Mouse (Mus musculus) hindbrain, embryonic 13.5 days (tissue): Measurements from ENCODE around the gene Apc2. TPM values are rescaled to one million over a fixed set of nuclear protein-coding genes. Genes with fewer than 3 reads are reported as not detected.
A peak's percentile ranks its signal among the peaks of the same experiment; 100 is the strongest.

ENCODE experiments used
- ATAC-seq: fragments of 200-750 bp; cut with Nextera tagmentation; 2 replicates; pipeline ENCODE4 v1.8.0; 2017; ENCODE audit warnings: moderate TSS enrichment; ENCODE audit not compliant: low FRiP score
- H3K27ac ChIP-seq: fragments of 300-500 bp; sonication (generic); 2 replicates; pipeline ENCODE4 v1.5.1; 2015; ENCODE audit warnings: inconsistent platforms, mild to moderate bottlenecking, moderate library complexity
- H3K27me3 ChIP-seq: fragments of 300-500 bp; sonication (generic); 2 replicates; pipeline ENCODE4 v1.6.1; 2015; ENCODE audit warnings: mild to moderate bottlenecking, inconsistent platforms
- H3K36me3 ChIP-seq: fragments of 300-500 bp; sonication (generic); 2 replicates; pipeline ENCODE4 v1.6.1; 2015; ENCODE audit warnings: mild to moderate bottlenecking, inconsistent platforms
- H3K4me1 ChIP-seq: fragments of 300-500 bp; sonication (generic); replicated peaks from 2 replicates; pipeline ENCODE4 v1.6.1; 2015; ENCODE audit warnings: inconsistent platforms
- H3K4me2 ChIP-seq: fragments of 300-500 bp; sonication (generic); 2 replicates; pipeline ENCODE4 v1.6.1; 2015; ENCODE audit warnings: inconsistent platforms, mild to moderate bottlenecking, moderate library complexity
- H3K4me3 ChIP-seq: fragments of 300-500 bp; sonication (generic); 2 replicates; pipeline ENCODE4 v1.5.1; 2015; ENCODE audit warnings: mild to moderate bottlenecking, inconsistent platforms
- H3K9ac ChIP-seq: fragments of 300-500 bp; sonication (generic); 2 replicates; pipeline ENCODE4 v1.6.1; 2015; ENCODE audit warnings: mild to moderate bottlenecking, inconsistent platforms
- H3K9me3 ChIP-seq: fragments of 300-500 bp; sonication (generic); 2 replicates; pipeline ENCODE4 v1.6.1; 2016; ENCODE audit warnings: inconsistent platforms
- WGBS: fragments of 180-500 bp; shearing (Covaris S2); methylation state at CpG from one replicate; pipeline ENCODE4 v1.1.7; 2015; 5-methylcytosine and 5-hydroxymethylcytosine counted together
- polyA plus RNA-seq: library from polyadenylated mRNA; unstranded; fragments of >200 nt; fragmentation: Nextera tagmentation; extraction: Ambion mirVana; gene quantifications from 2 replicates; pipeline ENCODE4 v1.2.1, GENCODE M21; 2015

The Apc2 gene
- polyA plus RNA-seq, 1 experiment from 2014 or later = 182 TPM

DNA sequence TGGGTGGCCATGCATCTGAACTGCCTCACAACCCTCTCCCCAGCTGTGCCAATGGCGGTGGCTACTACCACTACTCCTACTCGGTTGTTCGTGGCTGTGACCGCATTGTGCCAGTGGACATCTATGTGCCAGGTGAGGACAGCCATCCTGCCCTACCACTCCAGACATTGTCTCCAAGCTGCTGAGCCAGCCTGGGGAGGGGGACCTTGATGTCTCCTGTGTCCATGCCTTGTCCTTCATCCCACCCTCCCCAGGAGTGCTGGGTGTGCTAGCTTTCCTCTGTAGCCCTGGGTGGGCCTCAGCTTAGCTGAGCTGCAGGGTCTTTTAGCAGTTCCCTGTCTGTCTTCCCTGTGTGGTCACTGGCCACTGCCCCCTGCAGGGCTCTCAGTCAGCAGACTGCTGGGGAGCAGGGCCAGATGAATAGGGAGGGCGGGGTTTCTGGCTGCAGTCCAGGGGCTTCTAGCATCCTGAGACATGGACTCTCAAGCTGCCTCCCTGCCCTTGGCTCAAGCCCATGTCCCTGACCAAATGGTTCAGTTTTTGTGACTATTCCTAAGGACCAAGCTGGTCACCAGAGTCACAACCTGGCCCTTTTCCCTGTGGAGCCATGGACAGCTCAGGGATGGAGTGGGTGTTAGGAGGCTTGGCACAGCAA, 39.8 kb upstream of the Apc2 start:
- H3K9ac ChIP-seq = peak overlapping the region; percentile 46; the same call in 1 of the 2 replicates
- no peaks in the 10 kb centered on the region for H3K9me3 ChIP-seq
- H3K27me3 ChIP-seq = no peaks in the 10 kb centered on the region
- 81% methylated on average over 5 of the region's 5 CpGs for WGBS
- H3K27ac ChIP-seq = no peak overlapping the region; the same call in 1 of the 2 replicates
- H3K36me3 ChIP-seq = peaks cover 66% of the 10 kb centered on the region
- ATAC-seq = no peak
- H3K4me3 ChIP-seq = no peak overlapping the region
- peaks cover 41% of the 10 kb centered on the region for H3K4me1 ChIP-seq
- no peak overlapping the region for H3K4me2 ChIP-seq

- ATAC-seq = no peak
- Histone ChIP-seq H3K9ac (0 out of 2 replicates have a peak overlapping the region, but pooled peaks have one; percentile 29), H3K36me3 (peaks cover 62% of the 10 kb centered on the region)
Observed at GRCm38 (mm10) chr10:80257936-80258335, 37.8 kb upstream of the Apc2 start.

GRCm38 (mm10) chr10:80258752-80259462, 36.9 kb upstream of the Apc2 start:
- H3K4me3 ChIP-seq = no peak overlapping the region
- peaks cover 49% of the 10 kb centered on the region for H3K4me1 ChIP-seq
- H3K27me3 ChIP-seq = no peaks in the 10 kb centered on the region
- H3K9me3 ChIP-seq = no peaks in the 10 kb centered on the region
- peak overlapping the region; percentile 89; the same call in 1 of the 2 replicates for H3K27ac ChIP-seq
- H3K9ac ChIP-seq = peak overlapping the region; percentile 78; the same call in 1 of the 2 replicates
- no peak for ATAC-seq
- peaks cover 54% of the 10 kb centered on the region for H3K36me3 ChIP-seq
- 92% methylated on average over 14 of the region's 14 CpGs for WGBS
- no peak overlapping the region for H3K4me2 ChIP-seq

More at GRCm38 (mm10) chr10:80257936-80258335, 37.8 kb upstream of the Apc2 start:
- WGBS = 91% methylated on average over 2 of the region's 2 CpGs
- no peak overlapping the region for H3K4me2 ChIP-seq
- H3K4me3 ChIP-seq = no peak overlapping the region
- peaks cover 49% of the 10 kb centered on the region for H3K4me1 ChIP-seq
- H3K27me3 ChIP-seq = no peaks in the 10 kb centered on the region
- no peak overlapping the region for H3K27ac ChIP-seq
- no peaks in the 10 kb centered on the region for H3K9me3 ChIP-seq

DNA sequence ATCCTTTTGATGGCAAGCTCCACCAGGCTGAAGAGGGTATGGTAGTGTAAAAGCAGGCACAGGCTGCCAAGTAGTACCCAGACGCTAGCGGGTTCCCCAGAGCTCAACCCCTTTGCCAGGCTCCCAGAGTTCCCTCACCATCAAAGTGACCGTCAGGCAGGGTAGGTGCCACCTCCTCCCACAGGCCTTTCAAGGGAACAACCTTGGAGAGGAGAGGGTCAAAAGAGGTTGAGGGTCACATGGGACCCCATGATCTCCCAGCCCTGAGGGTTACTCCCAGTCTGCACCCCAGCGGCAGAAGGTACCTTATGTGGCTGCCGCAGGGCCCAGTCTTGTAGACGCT, 36.3 kb upstream of the Apc2 start:
- Histone ChIP-seq H3K36me3 (peaks cover 48% of the 10 kb centered on the region), H3K27ac (peak overlapping the region; percentile 89; the same call in 1 of the 2 replicates), H3K9ac (peak overlapping the region; percentile 78), H3K4me2 (peak overlapping the region; percentile 72), H3K27me3 (no peaks in the 10 kb centered on the region), H3K4me1 (peaks cover 49% of the 10 kb centered on the region), H3K9me3 (no peaks in the 10 kb centered on the region), H3K4me3 (peak overlapping the region; percentile 45; the same call in 1 of the 2 replicates)
- no peak for ATAC-seq
- WGBS = 76% methylated on average over 6 of the region's 6 CpGs

DNA sequence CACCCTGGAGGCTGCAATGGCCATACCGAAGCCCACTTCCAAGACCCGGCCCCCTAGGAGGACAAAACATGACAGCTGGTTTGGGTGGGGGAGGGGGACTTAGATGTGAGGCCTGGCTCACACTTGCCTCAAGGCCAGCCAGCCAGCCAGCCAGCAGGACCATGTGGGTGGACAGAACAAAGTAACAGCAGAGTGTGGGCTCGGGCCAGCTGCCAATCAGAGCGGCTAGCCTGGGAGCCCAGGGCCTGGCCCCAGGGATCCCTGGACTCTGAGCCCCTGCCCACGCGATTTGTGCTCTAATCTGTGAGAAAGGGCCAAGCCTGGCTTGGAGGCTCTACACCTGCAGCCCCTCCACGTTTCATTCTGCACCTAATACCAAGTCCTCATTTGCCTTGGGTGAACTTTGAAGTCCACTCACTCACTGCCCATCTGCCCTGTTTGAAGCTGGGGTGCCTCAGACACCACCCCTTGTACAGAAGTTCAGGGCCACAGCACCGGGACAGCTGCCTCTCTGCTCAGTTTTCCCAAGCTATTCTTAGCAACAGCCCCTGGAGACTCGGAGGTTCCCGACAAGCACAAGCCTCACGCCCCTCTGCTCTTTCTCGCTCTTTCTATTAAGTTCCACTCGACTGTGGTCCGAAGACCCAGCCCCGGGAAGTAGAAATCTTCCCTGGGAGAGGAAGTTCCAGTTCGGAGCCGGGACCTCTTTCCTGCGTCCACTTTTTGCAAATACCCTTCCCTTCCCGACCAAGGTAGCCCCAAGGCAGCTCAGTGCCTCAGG, 35.7 kb upstream of the Apc2 start:
- Histone ChIP-seq H3K9ac (peak overlapping the region; percentile 78), H3K9me3 (no peaks in the 10 kb centered on the region), H3K4me1 (peaks cover 49% of the 10 kb centered on the region), H3K4me3 (peak overlapping the region; percentile 45), H3K27ac (peak overlapping the region; percentile 89), H3K4me2 (peak overlapping the region; percentile 72), H3K36me3 (peaks cover 42% of the 10 kb centered on the region), H3K27me3 (no peaks in the 10 kb centered on the region)
- 4% methylated on average over 19 of the region's 19 CpGs for WGBS
- no peak for ATAC-seq

GRCm38 (mm10) chr10:80260642-80261584, 34.9 kb upstream of the Apc2 start, which contains the start of the genes Gamt and Dazap1:
TSS of gene Gamt (minus strand) at chr10:80261012.
TSS of gene Dazap1 (plus strand) at chr10:80261486.
- ATAC-seq = peak; percentile 78

GRCm38 (mm10) chr10:80261585-80261968, 34.2 kb upstream of the Apc2 start:
- H3K4me2 ChIP-seq = peak overlapping the region; percentile 72
- no peaks in the 10 kb centered on the region for H3K27me3 ChIP-seq
- H3K4me3 ChIP-seq = peak overlapping the region; percentile 45
- peak; percentile 34 for ATAC-seq
- H3K36me3 ChIP-seq = peaks cover 27% of the 10 kb centered on the region
- peak overlapping the region; percentile 89 for H3K27ac ChIP-seq
- peaks cover 50% of the 10 kb centered on the region for H3K4me1 ChIP-seq
- H3K9me3 ChIP-seq = no peaks in the 10 kb centered on the region
- 2% methylated on average over 14 of the region's 14 CpGs for WGBS
- peak overlapping the region; percentile 78 for H3K9ac ChIP-seq

More at GRCm38 (mm10) chr10:80260642-80261584, 34.9 kb upstream of the Apc2 start, which contains the start of the genes Gamt and Dazap1:
- Histone ChIP-seq H3K4me3 (peak within 1 kb of the TSS; percentile 45), H3K27ac (peak within 1 kb of the TSS; percentile 89), H3K4me1 (peaks cover 50% of the 10 kb centered on the region), H3K9me3 (no peaks in the 10 kb centered on the region), H3K4me2 (peak within 1 kb of the TSS; percentile 72), H3K9ac (peak within 1 kb of the TSS; percentile 78), H3K36me3 (peaks cover 33% of the 10 kb centered on the region), H3K27me3 (no peaks in the 10 kb centered on the region)
- WGBS = under 1% methylated on average over 49 of the region's 49 CpGs

DNA sequence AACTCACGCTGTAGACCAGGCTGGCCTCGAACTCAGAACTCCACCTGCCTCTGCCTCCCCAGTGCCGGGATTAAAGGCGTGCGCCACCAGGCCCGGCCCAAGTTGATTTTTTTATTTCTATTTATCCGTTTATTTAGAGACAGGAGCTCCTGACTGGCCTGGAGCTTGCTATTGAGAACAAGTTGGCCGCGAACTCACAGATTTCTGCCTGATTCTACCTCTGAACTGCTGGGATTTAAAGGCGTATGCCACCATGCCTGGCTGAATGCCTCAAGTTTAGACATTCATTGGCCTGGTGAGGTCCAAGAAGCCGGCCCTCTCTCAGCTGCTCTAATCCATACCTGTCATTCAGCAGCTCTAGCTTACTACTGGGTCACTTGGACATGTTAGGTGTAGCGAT, 33.6 kb upstream of the Apc2 start:
- peaks cover 21% of the 10 kb centered on the region for H3K36me3 ChIP-seq
- no peaks in the 10 kb centered on the region for H3K27me3 ChIP-seq
- no peak overlapping the region for H3K4me3 ChIP-seq
- peaks cover 56% of the 10 kb centered on the region for H3K4me1 ChIP-seq
- peak overlapping the region; percentile 43; the same call in 1 of the 2 replicates for H3K9ac ChIP-seq
- WGBS = 79% methylated on average over 12 of the region's 12 CpGs
- H3K9me3 ChIP-seq = no peaks in the 10 kb centered on the region
- H3K27ac ChIP-seq = peak overlapping the region; percentile 89; the same call in 1 of the 2 replicates
- no peak for ATAC-seq
- H3K4me2 ChIP-seq = peak overlapping the region; percentile 72

DNA sequence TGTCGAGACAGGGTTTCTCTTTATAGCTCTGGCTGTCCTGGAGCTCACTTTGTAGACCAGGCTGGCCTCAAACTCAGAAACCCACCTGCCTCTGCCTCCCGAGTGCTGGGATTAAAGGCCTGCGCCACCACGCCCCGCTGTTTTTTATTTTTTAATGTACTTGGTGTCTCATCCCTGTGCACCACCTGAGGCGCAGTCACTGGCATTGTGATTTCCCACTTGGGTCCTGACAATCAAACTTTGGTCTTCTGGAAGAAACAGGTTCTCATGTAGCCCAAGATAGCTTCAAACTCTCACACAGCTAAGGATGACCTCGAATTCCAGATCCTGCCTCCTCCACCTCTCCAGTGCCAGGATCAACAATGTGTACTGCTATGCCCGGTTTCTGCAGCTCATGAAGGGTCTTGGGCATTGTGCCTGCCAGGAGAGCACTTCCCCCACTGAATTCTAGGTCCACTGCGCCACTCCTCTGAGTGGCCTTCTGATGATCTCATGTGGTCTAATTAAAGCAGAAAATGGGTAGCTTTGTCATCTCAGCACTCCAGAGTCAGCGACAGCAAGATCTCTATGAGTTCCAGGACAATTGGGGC, 32.9 kb upstream of the Apc2 start:
- H3K4me3 ChIP-seq = no peak overlapping the region
- no peaks in the 10 kb centered on the region for H3K27me3 ChIP-seq
- no peak for ATAC-seq
- peaks cover 22% of the 10 kb centered on the region for H3K36me3 ChIP-seq
- no peaks in the 10 kb centered on the region for H3K9me3 ChIP-seq
- WGBS = 94% methylated on average over 10 of the region's 10 CpGs
- no peak overlapping the region for H3K27ac ChIP-seq
- H3K4me2 ChIP-seq = no peak overlapping the region
- peaks cover 63% of the 10 kb centered on the region for H3K4me1 ChIP-seq
- no peak overlapping the region for H3K9ac ChIP-seq

GRCm38 (mm10) chr10:80264341-80265148, 31.2 kb upstream of the Apc2 start:
- ATAC-seq = peak; percentile 79
- Histone ChIP-seq H3K4me1 (peaks cover 68% of the 10 kb centered on the region), H3K4me2 (peak overlapping the region; percentile 79), H3K9ac (peak overlapping the region; percentile 91), H3K36me3 (peaks cover 14% of the 10 kb centered on the region; the same call in 1 of the 2 replicates), H3K9me3 (no peaks in the 10 kb centered on the region), H3K4me3 (peak overlapping the region; percentile 72), H3K27ac (peak overlapping the region; percentile 80), H3K27me3 (no peaks in the 10 kb centered on the region)
- 2% methylated on average over 77 of the region's 81 CpGs for whole genome bisulfite sequencing
